Mouse (Mus musculus): Measurements from ENCODE around the gene Lmbr1l. TPM values are rescaled to one million over a fixed set of nuclear protein-coding genes. Genes with fewer than 3 reads are reported as not detected.

Gene Lmbr1l
- polyA plus RNA-seq, 1 experiment from 2014 or later: 17.0 TPM

DNA sequence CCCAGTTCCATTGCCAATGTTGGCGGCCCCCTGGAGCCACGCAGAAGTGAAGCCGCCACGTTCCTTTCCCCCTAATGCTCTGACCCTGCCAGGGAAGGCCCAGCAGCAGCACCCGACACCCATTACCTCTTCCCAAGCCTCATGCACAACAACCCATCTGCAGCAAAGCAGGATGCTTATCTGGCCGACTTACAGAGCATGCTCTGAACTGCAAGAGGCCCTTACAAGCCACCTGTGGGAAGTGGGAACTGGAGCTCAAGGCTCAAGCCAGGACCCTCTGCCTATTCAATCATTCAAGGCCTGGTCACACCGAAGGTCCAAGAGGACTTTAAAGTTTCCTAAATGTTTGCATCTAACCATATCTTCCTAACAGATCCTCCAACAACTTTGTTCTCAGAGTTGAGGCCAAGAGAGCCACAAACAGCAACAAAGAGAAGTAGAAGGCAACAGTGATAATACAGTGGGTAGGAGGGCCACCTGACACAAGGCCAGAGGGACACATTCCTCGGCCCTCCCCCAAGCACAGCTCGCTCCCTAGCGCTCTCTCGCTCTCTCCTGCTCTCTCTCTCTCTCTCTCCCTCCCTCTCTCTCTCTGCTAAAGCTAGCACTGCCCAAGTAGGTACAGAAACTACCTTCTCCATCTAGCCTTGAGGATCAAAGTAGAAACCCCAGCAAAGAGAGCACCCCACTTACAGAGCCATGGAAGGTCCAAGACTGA, 49.5 kb downstream of the Lmbr1l start:
- Histone ChIP-seq H3K4me3 (ENCODE audit: low read depth, low read length) (peak overlapping the region; percentile 92), H3K27ac (ENCODE audit: low read length) (peak overlapping the region; percentile 99), H3K27me3 (replicated peaks; ENCODE audit: insufficient read depth, low read length) (no peaks in the 10 kb centered on the region), H3K4me2 (replicated peaks; ENCODE audit: low read depth, low read length) (peak overlapping the region; percentile 78), H3K4me1 (ENCODE audit: insufficient read depth, low read depth, low read length) (peaks cover 12% of the 10 kb centered on the region), H3K9me3 (ENCODE audit: low read length) (no peaks in the 10 kb centered on the region), H3K9ac (replicated peaks; ENCODE audit: low read depth) (peak overlapping the region; percentile 19; the same call in 1 of the 2 replicates), H3K36me3 (ENCODE audit: insufficient read depth, low read length) (peaks cover 14% of the 10 kb centered on the region)
- ATAC-seq: no peak
- DNase-seq (ENCODE audit: low spot score): no peak
- no peak for TF ChIP-seq EP300 (IDR thresholded peaks at IDR 0.05)
- TF ChIP-seq CTCF (IDR thresholded peaks at IDR 0.05): no peak
- 23% methylated on average over 11 of the region's 11 CpGs for WGBS

DNA sequence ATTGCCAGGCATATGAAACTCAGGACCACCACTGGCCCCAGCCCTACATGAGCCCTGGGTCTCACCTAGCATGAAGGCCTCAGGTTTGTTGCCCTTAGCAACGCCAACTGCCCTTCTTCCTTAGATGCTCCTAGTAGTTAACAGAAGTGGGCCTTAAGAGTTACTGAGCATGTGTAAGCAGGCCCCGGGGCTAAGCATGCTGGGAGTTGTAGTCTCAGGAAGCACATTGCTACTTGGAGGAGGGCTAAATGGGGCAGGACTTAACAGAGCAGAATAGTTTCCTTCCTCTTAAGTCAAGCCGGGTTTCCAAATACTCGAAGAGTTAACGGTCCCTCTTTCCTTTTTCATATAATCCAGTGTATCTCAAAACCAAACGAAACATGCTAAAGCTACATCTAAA, 50.7 kb downstream of the Lmbr1l start:
- TF ChIP-seq EP300 (IDR thresholded peaks at IDR 0.05) (no peak), CTCF (IDR thresholded peaks at IDR 0.05) (no peak)
- H3K4me3 ChIP-seq (ENCODE audit: low read depth, low read length): peak overlapping the region; percentile 3; the same call in 1 of the 2 replicates
- WGBS: 21% methylated on average over 6 of the region's 6 CpGs
- H3K9ac ChIP-seq (replicated peaks; ENCODE audit: low read depth): no peak overlapping the region
- H3K27me3 ChIP-seq (replicated peaks; ENCODE audit: insufficient read depth, low read length): no peaks in the 10 kb centered on the region
- ATAC-seq (peak; percentile 52), DNase-seq (ENCODE audit: low spot score) (peak; percentile 92)
- H3K36me3 ChIP-seq (ENCODE audit: insufficient read depth, low read length): peaks cover 24% of the 10 kb centered on the region
- no peaks in the 10 kb centered on the region for H3K9me3 ChIP-seq (ENCODE audit: low read length)
- H3K27ac ChIP-seq (ENCODE audit: low read length): no peak overlapping the region
- H3K4me1 ChIP-seq (ENCODE audit: insufficient read depth, low read depth, low read length): peaks cover 12% of the 10 kb centered on the region
- H3K4me2 ChIP-seq (replicated peaks; ENCODE audit: low read depth, low read length): peak overlapping the region; percentile 78

DNA sequence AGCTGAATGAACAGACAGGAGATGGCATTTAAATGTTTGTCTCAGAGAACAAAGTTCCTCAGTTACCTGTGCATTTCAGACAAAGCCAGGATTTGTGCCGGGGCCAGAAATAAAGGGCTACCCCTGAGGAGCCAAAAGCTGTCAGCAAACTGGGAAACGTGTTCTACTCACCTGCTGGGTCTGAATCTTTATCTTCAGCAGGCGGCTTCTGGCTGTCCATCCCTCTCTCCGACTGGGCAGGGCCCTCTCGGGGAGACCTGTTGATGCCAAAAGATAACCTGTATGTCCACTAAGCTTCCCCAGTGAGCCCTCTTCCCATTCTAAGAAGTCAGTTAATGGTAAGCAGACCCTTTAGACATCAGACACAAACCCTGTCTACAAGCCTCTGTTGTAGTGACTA, 51.5 kb downstream of the Lmbr1l start:
- TF ChIP-seq EP300 (IDR thresholded peaks at IDR 0.05) (no peak), CTCF (IDR thresholded peaks at IDR 0.05) (no peak)
- ATAC-seq (no peak), DNase-seq (ENCODE audit: low spot score) (no peak)
- H3K27ac ChIP-seq (ENCODE audit: low read length): no peak overlapping the region
- peaks cover 12% of the 10 kb centered on the region for H3K4me1 ChIP-seq (ENCODE audit: insufficient read depth, low read depth, low read length)
- H3K27me3 ChIP-seq (replicated peaks; ENCODE audit: insufficient read depth, low read length): no peaks in the 10 kb centered on the region
- no peak overlapping the region for H3K9ac ChIP-seq (replicated peaks; ENCODE audit: low read depth)
- no peaks in the 10 kb centered on the region for H3K9me3 ChIP-seq (ENCODE audit: low read length)
- 86% methylated on average over 5 of the region's 5 CpGs for WGBS
- H3K36me3 ChIP-seq (ENCODE audit: insufficient read depth, low read length): peaks cover 32% of the 10 kb centered on the region
- no peak overlapping the region for H3K4me2 ChIP-seq (replicated peaks; ENCODE audit: low read depth, low read length)
- no peak overlapping the region for H3K4me3 ChIP-seq (ENCODE audit: low read depth, low read length)

DNA sequence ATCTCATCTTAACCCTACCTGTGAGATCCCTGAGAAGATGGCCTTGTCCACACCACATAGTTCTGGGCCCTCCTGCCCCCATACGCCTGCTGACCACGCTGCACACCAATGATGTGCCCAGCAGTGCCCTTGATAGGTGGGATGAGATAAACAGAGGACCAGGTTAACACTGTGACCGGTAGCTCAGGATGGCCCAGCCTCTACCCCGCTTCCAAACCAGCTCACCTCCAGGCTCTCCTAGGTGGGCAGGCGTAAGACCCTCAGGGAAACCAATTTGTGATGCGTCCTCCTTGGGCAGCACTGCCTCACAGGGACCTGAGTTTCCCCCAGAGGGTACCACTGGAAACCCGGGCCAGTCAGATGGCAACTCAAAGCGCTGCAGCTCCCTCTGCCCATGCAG, 52.3 kb downstream of the Lmbr1l start:
- TF ChIP-seq EP300 (IDR thresholded peaks at IDR 0.05) (no peak), CTCF (IDR thresholded peaks at IDR 0.05) (no peak)
- DNase-seq (ENCODE audit: low spot score): no peak
- no peak overlapping the region for H3K9ac ChIP-seq (replicated peaks; ENCODE audit: low read depth)
- no peak overlapping the region for H3K27ac ChIP-seq (ENCODE audit: low read length)
- no peaks in the 10 kb centered on the region for H3K9me3 ChIP-seq (ENCODE audit: low read length)
- H3K4me3 ChIP-seq (ENCODE audit: low read depth, low read length): no peak overlapping the region
- H3K36me3 ChIP-seq (ENCODE audit: insufficient read depth, low read length): peaks cover 40% of the 10 kb centered on the region
- no peak overlapping the region for H3K4me2 ChIP-seq (replicated peaks; ENCODE audit: low read depth, low read length)
- H3K4me1 ChIP-seq (ENCODE audit: insufficient read depth, low read depth, low read length): peaks cover 12% of the 10 kb centered on the region
- WGBS: 96% methylated on average over 8 of the region's 8 CpGs
- ATAC-seq: no peak
- no peaks in the 10 kb centered on the region for H3K27me3 ChIP-seq (replicated peaks; ENCODE audit: insufficient read depth, low read length)

DNA sequence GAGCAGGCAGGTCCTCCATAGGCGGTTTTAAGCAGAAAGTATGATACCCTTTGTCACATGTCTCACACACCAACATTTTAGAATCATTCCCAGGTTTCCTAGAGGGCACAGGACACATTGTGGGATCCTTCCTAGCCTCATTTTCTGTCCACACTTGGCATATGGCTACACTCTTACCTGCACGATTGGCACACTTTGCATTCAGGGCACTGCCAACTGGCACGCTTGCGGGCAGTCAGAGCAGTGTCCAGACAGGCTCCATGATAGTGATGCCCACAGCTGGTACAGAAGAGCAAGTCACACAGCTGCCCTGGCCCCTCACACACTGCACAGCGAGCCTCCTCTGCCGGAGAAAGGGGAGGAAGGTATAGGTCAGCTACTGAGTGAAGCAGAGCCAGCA, 53.1 kb downstream of the Lmbr1l start:
- no peaks in the 10 kb centered on the region for H3K27me3 ChIP-seq (replicated peaks; ENCODE audit: insufficient read depth, low read length)
- no peak overlapping the region for H3K4me3 ChIP-seq (ENCODE audit: low read depth, low read length)
- H3K4me2 ChIP-seq (replicated peaks; ENCODE audit: low read depth, low read length): no peak overlapping the region
- ATAC-seq (no peak), DNase-seq (ENCODE audit: low spot score) (no peak)
- H3K27ac ChIP-seq (ENCODE audit: low read length): no peak overlapping the region
- no peak for TF ChIP-seq EP300 (IDR thresholded peaks at IDR 0.05)
- TF ChIP-seq CTCF (IDR thresholded peaks at IDR 0.05): no peak
- H3K9ac ChIP-seq (replicated peaks; ENCODE audit: low read depth): no peak overlapping the region
- 93% methylated on average over 6 of the region's 6 CpGs for WGBS
- peaks cover 45% of the 10 kb centered on the region for H3K36me3 ChIP-seq (ENCODE audit: insufficient read depth, low read length)
- H3K4me1 ChIP-seq (ENCODE audit: insufficient read depth, low read depth, low read length): peaks cover 12% of the 10 kb centered on the region
- H3K9me3 ChIP-seq (ENCODE audit: low read length): no peaks in the 10 kb centered on the region

DNA sequence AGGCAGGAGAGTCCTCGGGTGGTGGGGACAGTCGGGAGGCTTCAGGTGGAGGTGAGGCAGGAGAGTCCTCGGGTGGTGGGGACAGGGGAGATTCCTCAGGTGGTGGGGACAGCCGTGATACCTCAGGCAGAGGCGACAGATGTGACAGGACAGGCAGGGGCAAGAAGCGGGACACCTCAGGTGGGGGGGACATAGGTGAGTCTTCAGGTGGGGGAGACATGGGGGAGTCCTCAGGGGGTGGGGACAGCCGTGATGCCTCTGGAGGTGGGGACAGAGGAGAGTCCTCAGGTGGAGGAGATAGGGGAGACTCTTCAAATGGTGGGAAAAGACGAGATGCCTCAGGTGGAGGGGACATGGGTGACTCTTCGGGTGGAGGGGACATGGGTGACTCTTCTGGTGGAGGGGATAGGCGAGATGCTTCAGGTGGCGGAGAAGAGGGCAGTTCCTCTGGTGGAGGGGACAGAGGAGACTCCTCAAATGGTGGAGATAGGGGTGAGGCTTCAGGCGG, 54.5 kb downstream of the Lmbr1l start:
- ATAC-seq (no peak), DNase-seq (ENCODE audit: low spot score) (no peak)
- no peaks in the 10 kb centered on the region for H3K9me3 ChIP-seq (ENCODE audit: low read length)
- peaks cover 5% of the 10 kb centered on the region for H3K4me1 ChIP-seq (ENCODE audit: insufficient read depth, low read depth, low read length)
- WGBS: 87% methylated on average over 12 of the region's 12 CpGs
- H3K36me3 ChIP-seq (ENCODE audit: insufficient read depth, low read length): peaks cover 53% of the 10 kb centered on the region
- no peak overlapping the region for H3K4me2 ChIP-seq (replicated peaks; ENCODE audit: low read depth, low read length)
- no peaks in the 10 kb centered on the region for H3K27me3 ChIP-seq (replicated peaks; ENCODE audit: insufficient read depth, low read length)
- TF ChIP-seq EP300 (IDR thresholded peaks at IDR 0.05) (no peak), CTCF (IDR thresholded peaks at IDR 0.05) (no peak)
- H3K9ac ChIP-seq (replicated peaks; ENCODE audit: low read depth): no peak overlapping the region
- no peak overlapping the region for H3K4me3 ChIP-seq (ENCODE audit: low read depth, low read length)
- H3K27ac ChIP-seq (ENCODE audit: low read length): no peak overlapping the region
